Mouse (Mus musculus) forebrain, embryonic 14.5 days (tissue): Measurements from ENCODE around the gene Sash1. TPM values are rescaled to one million over a fixed set of nuclear protein-coding genes. Genes with fewer than 3 reads are reported as not detected.

Experiments used
- ATAC-seq: fragments of 200-750 bp; cut with Nextera tagmentation; 2 replicates; pipeline ENCODE4 v1.8.0; 2017; ENCODE audit warnings: mild to moderate bottlenecking, moderate library complexity
- DNase-seq: peaks from one replicate; pipeline ENCODE4 v3.0.0-alpha.2; 2015; ENCODE audit warnings: low spot score
- H3K27ac ChIP-seq: fragments of 300-500 bp; sonication (generic); 2 replicates; pipeline ENCODE4 v1.5.1; 2014; ENCODE audit warnings: low read depth, mild to moderate bottlenecking, control low read depth, low read length, moderate library complexity
- H3K27me3 ChIP-seq: fragments of 300-500 bp; sonication (generic); replicated peaks from 2 replicates; pipeline ENCODE4 v1.6.1; 2014; ENCODE audit warnings: low read length, control low read depth, mixed read lengths; ENCODE audit not compliant: control insufficient read depth, insufficient read depth
- H3K36me3 ChIP-seq: fragments of 300-500 bp; sonication (generic); 2 replicates; pipeline ENCODE4 v1.6.1; 2014; ENCODE audit warnings: low read length, control low read depth; ENCODE audit not compliant: control insufficient read depth, insufficient read depth
- H3K4me1 ChIP-seq: fragments of 300-500 bp; sonication (generic); 2 replicates; pipeline ENCODE4 v1.6.1; 2014; ENCODE audit warnings: antibody characterized with exemption, low read length, control low read depth; ENCODE audit not compliant: control insufficient read depth, insufficient read depth
- H3K4me2 ChIP-seq: fragments of 300-500 bp; sonication (generic); 2 replicates; pipeline ENCODE4 v1.6.1; 2014; ENCODE audit warnings: mild to moderate bottlenecking, control low read depth, low read length
- H3K4me3 ChIP-seq: fragments of 300-500 bp; sonication (generic); 2 replicates; pipeline ENCODE4 v1.5.1; 2014; ENCODE audit warnings: low read depth, low read length, control low read depth
- H3K9ac ChIP-seq: fragments of 300-500 bp; sonication (generic); 2 replicates; pipeline ENCODE4 v1.6.1; 2014; ENCODE audit warnings: mild to moderate bottlenecking, low read length, control low read depth, moderate library complexity
- H3K9me3 ChIP-seq: fragments of 300-500 bp; sonication (generic); replicated peaks from 2 replicates; pipeline ENCODE4 v1.6.1; 2016; ENCODE audit warnings: low read length, control low read depth, mixed read lengths; ENCODE audit not compliant: control insufficient read depth
- WGBS: fragments of 180-500 bp; shearing (Covaris S2); extraction: QIAGEN DNeasy Blood & Tissue Kit; methylation state at CpG from one replicate; pipeline ENCODE4 v1.1.7; 2014; 5-methylcytosine and 5-hydroxymethylcytosine counted together
- polyA plus RNA-seq: library from polyadenylated mRNA; unstranded; fragments of >200 nt; fragmentation: Nextera tagmentation; extraction: Ambion mirVana; gene quantifications from 2 replicates; pipeline ENCODE4 v1.2.1, GENCODE M21; 2014

Sash1 gene
- polyA plus RNA-seq, 1 experiment from 2014 or later = 1.9 TPM

DNA sequence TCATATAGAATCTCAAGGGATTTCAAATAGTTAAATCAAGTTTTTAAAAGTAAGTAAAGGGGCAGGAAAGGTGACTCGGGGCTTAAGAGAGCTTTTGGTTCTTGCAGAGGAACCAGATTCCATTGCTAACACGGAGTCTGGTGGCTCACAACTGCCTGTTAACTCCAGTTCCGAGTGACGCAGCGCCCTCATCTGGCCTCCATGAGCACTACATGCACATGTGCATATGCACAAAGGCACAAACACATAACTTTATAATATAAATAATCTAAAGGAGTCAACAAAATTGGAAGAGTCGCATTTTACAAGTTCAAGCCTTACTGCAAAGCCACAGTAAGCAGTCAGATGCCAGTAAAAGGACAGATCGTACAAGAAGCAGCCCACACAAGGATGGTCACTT is 107.0 kb downstream of the Sash1 start:
- Histone ChIP-seq H3K27me3 (no peaks in the 10 kb centered on the region), H3K36me3 (0 out of 2 replicates have a peak, but pooled peaks cover 2% of the 10 kb centered on the region), H3K4me1 (no peaks in the 10 kb centered on the region), H3K4me2 (no peak overlapping the region), H3K9me3 (no peaks in the 10 kb centered on the region), H3K9ac (no peak overlapping the region), H3K4me3 (no peak overlapping the region), H3K27ac (no peak overlapping the region)
- ATAC-seq = no peak
- no peak for DNase-seq
- 93% methylated on average over 7 of the region's 7 CpGs for WGBS

- H3K9ac ChIP-seq = no peak overlapping the region
- DNase-seq = no peak
- H3K36me3 ChIP-seq = no peaks in the 10 kb centered on the region
- no peaks in the 10 kb centered on the region for H3K9me3 ChIP-seq
- H3K4me2 ChIP-seq = no peak overlapping the region
- no peaks in the 10 kb centered on the region for H3K4me1 ChIP-seq
- WGBS = 95% methylated on average over 12 of the region's 12 CpGs
- H3K4me3 ChIP-seq = no peak overlapping the region
- no peak for ATAC-seq
- H3K27ac ChIP-seq = no peak overlapping the region
- H3K27me3 ChIP-seq = no peaks in the 10 kb centered on the region
These were observed 108.2 kb downstream of the Sash1 start for GRCm38 (mm10) chr10:8777552-8778253.

DNA sequence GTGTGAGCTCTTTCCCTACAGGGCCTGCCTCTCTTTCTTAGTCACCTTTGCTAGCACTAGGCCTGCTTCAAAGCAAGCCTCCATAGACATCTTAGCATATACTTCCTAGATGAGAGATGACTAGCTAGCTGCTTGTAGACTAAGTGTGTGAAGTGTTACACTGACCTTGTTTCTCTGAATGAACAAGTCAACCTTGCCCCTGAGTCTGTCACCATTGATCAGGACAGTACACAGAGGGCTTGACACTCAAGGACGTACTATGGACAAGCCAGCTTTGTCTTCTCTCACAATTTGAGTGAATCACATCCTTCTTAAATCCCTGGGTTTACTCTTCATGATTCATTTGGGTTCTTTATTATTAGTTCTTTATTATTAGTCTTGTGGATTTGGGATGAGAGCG is 109.1 kb downstream of the Sash1 start:
- H3K27me3 ChIP-seq = no peaks in the 10 kb centered on the region
- no peak for ATAC-seq
- no peak overlapping the region for H3K9ac ChIP-seq
- H3K4me2 ChIP-seq = no peak overlapping the region
- H3K4me1 ChIP-seq = no peaks in the 10 kb centered on the region
- no peak overlapping the region for H3K27ac ChIP-seq
- no peaks in the 10 kb centered on the region for H3K9me3 ChIP-seq
- 97% methylated on average over 2 of the region's 2 CpGs for WGBS
- H3K36me3 ChIP-seq = no peaks in the 10 kb centered on the region
- no peak for DNase-seq
- H3K4me3 ChIP-seq = no peak overlapping the region

- no peaks in the 10 kb centered on the region for H3K4me1 ChIP-seq
- H3K36me3 ChIP-seq = no peaks in the 10 kb centered on the region
- DNase-seq = no peak
- no peak overlapping the region for H3K9ac ChIP-seq
- H3K4me2 ChIP-seq = no peak overlapping the region
- H3K27me3 ChIP-seq = no peaks in the 10 kb centered on the region
- no peak for ATAC-seq
- no peak overlapping the region for H3K27ac ChIP-seq
- no peak overlapping the region for H3K4me3 ChIP-seq
- WGBS = 89% methylated on average over 2 of the region's 2 CpGs
- H3K9me3 ChIP-seq = no peaks in the 10 kb centered on the region
These were observed 110.1 kb downstream of the Sash1 start for GRCm38 (mm10) chr10:8775794-8776193.

DNA sequence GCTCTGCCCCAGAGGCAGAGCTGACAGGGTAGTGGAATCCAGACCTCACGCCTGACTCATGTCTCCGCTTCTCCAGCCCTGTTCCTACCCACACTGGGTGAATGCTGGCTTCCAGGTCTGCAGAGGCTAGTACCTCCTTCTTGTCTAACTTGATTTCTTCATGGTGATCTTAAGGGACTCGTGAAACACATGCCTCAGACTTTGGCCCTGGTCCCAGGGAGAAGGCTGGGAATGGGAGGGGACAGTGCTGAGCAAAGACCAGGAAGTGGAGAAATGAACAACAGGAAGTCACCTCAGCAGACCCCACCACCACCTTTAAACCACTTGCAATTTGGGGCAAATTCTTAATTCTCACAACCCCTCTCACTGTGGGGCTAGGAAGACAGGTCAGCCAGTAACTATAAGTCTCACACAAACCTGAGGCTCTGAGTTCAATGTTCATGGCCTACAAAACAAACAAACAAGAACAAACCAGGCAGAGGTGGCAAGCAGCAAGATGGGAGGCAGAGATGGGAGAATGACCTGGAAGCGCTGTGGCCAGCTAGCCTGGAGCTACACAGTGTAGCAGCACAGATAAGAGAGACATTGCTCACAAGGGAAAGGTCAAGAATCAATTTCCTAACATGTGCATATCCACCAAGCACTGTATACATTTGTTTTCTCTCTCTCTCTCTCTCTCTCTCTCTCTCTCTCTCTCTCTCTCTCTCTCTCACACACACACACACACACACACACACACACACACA is 113.2 kb downstream of the Sash1 start:
- no peak for DNase-seq
- H3K4me3 ChIP-seq = no peak overlapping the region
- H3K4me1 ChIP-seq = no peaks in the 10 kb centered on the region
- 90% methylated on average over 4 of the region's 4 CpGs for WGBS
- ATAC-seq = no peak
- H3K9ac ChIP-seq = no peak overlapping the region
- no peaks in the 10 kb centered on the region for H3K27me3 ChIP-seq
- no peaks in the 10 kb centered on the region for H3K9me3 ChIP-seq
- no peaks in the 10 kb centered on the region for H3K36me3 ChIP-seq
- H3K4me2 ChIP-seq = no peak overlapping the region
- no peak overlapping the region for H3K27ac ChIP-seq

GRCm38 (mm10) chr10:8770931-8771653 is 114.8 kb downstream of the Sash1 start:
- Histone ChIP-seq H3K36me3 (no peaks in the 10 kb centered on the region), H3K9me3 (no peaks in the 10 kb centered on the region), H3K27me3 (no peaks in the 10 kb centered on the region), H3K4me1 (no peaks in the 10 kb centered on the region), H3K9ac (no peak overlapping the region), H3K4me3 (no peak overlapping the region), H3K4me2 (no peak overlapping the region), H3K27ac (no peak overlapping the region)
- WGBS = 93% methylated on average over 12 of the region's 12 CpGs
- ATAC-seq (no peak), DNase-seq (no peak)

DNA sequence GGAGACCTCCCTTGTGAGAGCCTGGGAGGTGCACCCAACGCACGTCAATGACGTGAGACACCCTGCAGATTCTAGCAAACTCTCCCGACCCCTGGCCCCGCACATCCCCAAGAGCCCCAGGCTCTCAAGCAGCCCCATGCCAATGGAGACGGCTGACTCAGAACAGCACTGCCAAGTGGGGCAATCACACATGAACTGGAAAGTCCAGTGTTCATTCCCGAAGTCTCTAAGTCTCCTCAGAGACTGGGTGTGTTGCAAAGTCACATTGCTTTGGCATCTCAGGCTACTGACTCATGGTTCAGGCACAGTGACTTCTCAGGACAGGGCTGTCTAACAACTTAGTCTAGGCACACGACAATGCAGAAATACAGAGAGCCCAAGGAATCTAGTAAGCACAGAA is 117.2 kb downstream of the Sash1 start:
- 91% methylated on average over 8 of the region's 8 CpGs for WGBS
- H3K4me1 ChIP-seq = no peaks in the 10 kb centered on the region
- no peaks in the 10 kb centered on the region for H3K9me3 ChIP-seq
- no peaks in the 10 kb centered on the region for H3K27me3 ChIP-seq
- no peak overlapping the region for H3K9ac ChIP-seq
- H3K4me3 ChIP-seq = no peak overlapping the region
- ATAC-seq (no peak), DNase-seq (no peak)
- no peak overlapping the region for H3K27ac ChIP-seq
- H3K4me2 ChIP-seq = no peak overlapping the region
- no peaks in the 10 kb centered on the region for H3K36me3 ChIP-seq

- ATAC-seq = no peak
- DNase-seq = no peak
- Histone ChIP-seq H3K9me3 (no peaks in the 10 kb centered on the region), H3K4me3 (no peak overlapping the region), H3K36me3 (no peaks in the 10 kb centered on the region), H3K27ac (no peak overlapping the region), H3K4me1 (peaks cover 5% of the 10 kb centered on the region), H3K9ac (no peak overlapping the region), H3K27me3 (no peaks in the 10 kb centered on the region), H3K4me2 (no peak overlapping the region)
- WGBS = 95% methylated on average over 5 of the region's 5 CpGs
These were observed 118.5 kb downstream of the Sash1 start for GRCm38 (mm10) chr10:8767381-8767780.
